Mouse (Mus musculus): ENCODE results near the gene Atp13a2.

Atp13a2 gene

DNA sequence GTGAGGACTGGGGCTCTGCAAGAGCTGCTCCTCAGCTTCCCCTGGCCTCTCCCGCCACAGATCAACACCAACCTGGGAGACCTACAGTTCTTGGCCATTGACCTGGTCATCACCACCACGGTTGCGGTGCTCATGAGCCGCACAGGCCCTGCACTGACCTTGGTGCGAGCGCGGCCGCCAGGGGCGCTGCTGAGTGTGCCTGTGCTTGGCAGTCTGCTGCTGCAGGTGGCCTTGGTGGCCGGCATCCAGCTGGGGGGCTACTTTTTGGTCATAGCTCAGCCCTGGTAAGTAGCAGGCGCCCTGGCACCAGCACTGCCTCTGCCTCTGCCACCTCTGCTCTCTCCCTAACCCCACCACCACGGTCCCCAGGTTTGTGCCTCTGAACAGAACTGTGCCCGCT is 19.3 kb downstream of the Atp13a2 start:
- no peak for DNase-seq

GRCm38 (mm10) chr4:141008028-141008427 is 21.4 kb downstream of the Atp13a2 start:
- DNase-seq, result no peak

- no peak for DNase-seq
Measured at GRCm38 (mm10) chr4:141010118-141010517, 23.4 kb downstream of the Atp13a2 start, which contains the start of gene Mfap2. Gene Mfap2, plus strand, starts transcription at chr4:141010418.

- DNase-seq, result no peak
Measured at GRCm38 (mm10) chr4:141010526-141010925, 23.9 kb downstream of the Atp13a2 start.

- DNase-seq, result no peak
Measured at GRCm38 (mm10) chr4:141010941-141011429, 24.3 kb downstream of the Atp13a2 start.

- no peak for DNase-seq
Measured at GRCm38 (mm10) chr4:141011556-141012328, 25.1 kb downstream of the Atp13a2 start.

DNA sequence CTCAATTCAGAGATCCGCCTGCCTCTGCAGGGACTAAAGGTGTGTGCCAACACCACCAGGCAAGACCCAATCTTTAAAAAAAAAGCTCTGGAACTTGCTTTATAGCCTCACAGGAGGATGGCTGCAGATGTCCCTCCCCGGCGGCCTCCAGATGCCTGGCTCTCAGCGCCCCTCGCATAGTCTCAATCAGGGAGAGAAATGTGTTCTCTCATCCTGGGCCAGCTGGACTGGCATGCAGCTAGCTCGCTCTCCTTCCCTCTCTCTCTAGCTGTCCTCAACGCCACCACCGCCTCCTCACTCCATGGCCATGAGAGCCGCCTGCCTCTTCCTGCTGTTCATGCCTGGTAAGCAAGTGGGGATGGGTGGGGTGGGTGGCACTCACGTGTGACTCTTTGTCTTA is 25.9 kb downstream of the Atp13a2 start:
- no peak for DNase-seq

- DNase-seq, result no peak
Measured at GRCm38 (mm10) chr4:141014114-141014513, 27.4 kb downstream of the Atp13a2 start.

GRCm38 (mm10) chr4:141014856-141015255 is 28.2 kb downstream of the Atp13a2 start:
- no peak for DNase-seq

- DNase-seq, result no peak
Measured at GRCm38 (mm10) chr4:141015356-141015755, 28.7 kb downstream of the Atp13a2 start.

- no peak for DNase-seq
Measured at GRCm38 (mm10) chr4:141016311-141016710, 29.6 kb downstream of the Atp13a2 start.

- no peak for DNase-seq
Measured at GRCm38 (mm10) chr4:141017657-141018436, 31.2 kb downstream of the Atp13a2 start.

- DNase-seq, result no peak
Measured at GRCm38 (mm10) chr4:141020220-141020619, 33.5 kb downstream of the Atp13a2 start.

- DNase-seq, result no peak
Measured at GRCm38 (mm10) chr4:141020811-141021613, 34.3 kb downstream of the Atp13a2 start.

- DNase-seq, result no peak
Measured at GRCm38 (mm10) chr4:141021614-141021929, 34.9 kb downstream of the Atp13a2 start.

DNA sequence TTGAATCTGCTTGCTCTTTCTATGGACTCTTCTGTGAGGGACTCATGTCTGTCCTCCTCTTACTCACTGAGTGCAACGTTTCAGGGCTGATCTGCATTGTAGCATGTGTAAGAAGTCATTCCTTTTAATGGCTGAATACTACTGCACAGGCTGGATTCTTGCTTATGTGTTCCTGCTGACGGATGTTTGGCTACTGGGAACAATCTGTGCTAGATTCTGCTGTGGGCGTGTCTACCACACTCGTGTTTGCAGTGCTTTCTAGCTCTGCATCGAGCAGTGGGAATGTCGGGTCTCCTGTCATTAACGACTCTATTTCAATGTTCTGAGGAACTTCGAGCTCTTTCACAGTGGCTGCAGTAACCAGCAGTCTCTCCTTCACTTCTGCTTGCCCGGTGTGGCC is 37.4 kb downstream of the Atp13a2 start:
- DNase-seq, result no peak

- DNase-seq, result no peak
Measured at GRCm38 (mm10) chr4:141024992-141025391, 38.3 kb downstream of the Atp13a2 start.

GRCm38 (mm10) chr4:141030541-141031206 is 44.0 kb downstream of the Atp13a2 start:
- no peak for DNase-seq

GRCm38 (mm10) chr4:141031733-141032132 is 45.1 kb downstream of the Atp13a2 start:
- DNase-seq, result peak; percentile 77

GRCm38 (mm10) chr4:141033606-141034549 is 47.2 kb downstream of the Atp13a2 start:
- no peak for DNase-seq

DNA sequence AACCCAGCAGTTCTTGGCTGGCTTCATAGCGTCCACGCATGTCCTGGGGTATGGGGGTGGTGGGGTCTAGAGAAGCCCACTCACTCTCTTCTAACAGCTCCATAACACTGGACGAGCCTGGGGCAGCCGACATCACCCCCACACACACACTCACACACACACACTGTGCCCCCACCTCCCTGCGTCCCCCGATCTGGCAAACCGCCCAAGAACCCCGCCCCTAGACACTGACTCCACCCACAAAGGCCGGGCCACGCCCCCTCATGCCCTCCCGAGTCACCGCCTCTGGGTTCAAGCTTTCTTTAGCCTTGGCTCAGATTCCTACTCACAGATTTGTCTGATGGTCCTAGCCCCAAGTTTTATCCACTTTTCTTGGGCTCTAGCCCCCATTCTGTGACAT is 54.4 kb downstream of the Atp13a2 start:
- no peak for DNase-seq
